Mouse (Mus musculus): ENCODE measurements at regions not wholly inside any gene's neighbourhood (a gene's known extent, or its start where the extent isn't known, plus 50 kb on each side); places are given as distances from the start of the nearest gene placed in this dataset.

DNA sequence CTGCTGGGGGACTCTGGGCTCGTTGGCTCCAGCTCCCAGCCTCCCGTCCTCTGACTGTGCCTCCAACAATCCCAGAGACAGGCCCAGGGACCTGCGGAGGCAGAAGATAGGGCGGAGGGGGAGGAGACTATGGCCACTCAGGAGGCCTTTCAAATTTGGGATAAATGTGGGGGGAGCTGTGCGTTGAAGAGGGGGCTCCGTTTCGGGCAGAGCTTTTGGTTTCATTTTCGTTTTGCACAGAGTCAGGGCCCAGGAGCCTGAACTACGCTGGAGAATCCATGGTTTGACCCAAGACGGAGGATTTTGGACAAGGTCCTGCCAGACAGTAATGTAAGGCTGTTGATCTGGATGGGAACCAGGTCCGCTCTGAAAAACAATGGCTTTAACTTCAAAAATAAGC lies 142.9 kb downstream of the Zfp951 start:
- Histone ChIP-seq H3K27me3 (replicated peaks) (no peaks in the 10 kb centered on the region), H3K27ac (ENCODE audit: insufficient read depth, low read depth) (no peak overlapping the region), H3K4me2 (ENCODE audit: insufficient read depth, low read depth, poor library complexity, severe bottlenecking) (peak overlapping the region; percentile 89), H3K4me1 (ENCODE audit: control insufficient read depth in 1 of 2, insufficient read depth in 2 of 2) (0 out of 4 replicates have a peak, but pooled peaks cover 0 to 3% of the 10 kb centered on the region in 2 experiments), H3K9ac (ENCODE audit: insufficient read depth, low read depth) (peak overlapping the region; percentile 41), H3K9me3 (replicated peaks; ENCODE audit: low read length) (peaks cover under 1% of the 10 kb centered on the region), H3K4me3 (replicated peaks in 1 of 3; ENCODE audit: low read depth in 2 of 3, low read length in 2 of 3, poor library complexity in 1 of 3) (peak overlapping the region; percentile 48 to 58 (median 55)), H3K79me2 (replicated peaks; ENCODE audit: control insufficient read depth, extremely low read depth, insufficient read depth, poor library complexity, severe bottlenecking) (no peaks in the 10 kb centered on the region), H3K36me3 (replicated peaks in 1 of 2; ENCODE audit: control insufficient read depth in 1 of 2, insufficient read depth in 1 of 2, low read length in 1 of 2) (no peaks in the 10 kb centered on the region)
- in situ Hi-C loops (cut with MboI; ENCODE audit: low pct_ligation_motif_present, low pct_unique_long_range_greater_than_20kb, low sequenced_read_pairs) = no loop called here
- TF ChIP-seq ETS1 (conservative IDR thresholded peaks at IDR 0.05; ENCODE audit: low read depth, low read length) = 0 out of 2 replicates have a peak, but pooled peaks have one; percentile 23
- TF ChIP-seq TCF12 (IDR thresholded peaks at IDR 0.05; ENCODE audit: low read depth, low read length) = 0 out of 2 replicates have a peak, but pooled peaks have one; percentile 28
- peak in 1 of 2 experiments; percentile 55; a peak in 2 of 4 replicates for TF ChIP-seq CTCF (conservative IDR thresholded peaks at IDR 0.05 in 1 of 2, IDR thresholded peaks at IDR 0.05 in 1 of 2; ENCODE audit: low read depth in 2 of 2, low read length in 2 of 2)
- peak; percentile 64 for TF ChIP-seq IRF4 (IDR thresholded peaks at IDR 0.05; ENCODE audit: low read depth, low read length)
- peak; percentile 65; the same call in 1 of the 2 replicates for TF ChIP-seq MAZ (IDR thresholded peaks at IDR 0.05; ENCODE audit: low read depth, low read length)
- 0 out of 2 replicates have a peak, but pooled peaks have one; percentile 25 for TF ChIP-seq MEF2A (IDR thresholded peaks at IDR 0.05; ENCODE audit: borderline replicate concordance, low read depth, low read length)
- no peak for TF ChIP-seq JUN (IDR thresholded peaks at IDR 0.05; ENCODE audit: insufficient read depth, low read depth, low read length)
- peak; percentile 19; the same call in 1 of the 2 replicates for TF ChIP-seq EP300 (IDR thresholded peaks at IDR 0.05; ENCODE audit: low read length)
- no peak for TF ChIP-seq JUND (conservative IDR thresholded peaks at IDR 0.05; ENCODE audit: low read depth, low read length)
- DNase-seq (ENCODE audit: extremely low read depth) = peak; percentile 39
- dilution Hi-C loops (cut with MboI; ENCODE audit: extremely low pct_ligation_motif_present, extremely low pct_unique_long_range_greater_than_20kb, low sequenced_read_pairs) = no loop called here
